Mouse (Mus musculus) urinary bladder, adult 2 months (tissue): Measurements from ENCODE around the gene Ccdc14. TPM values are rescaled to one million over a fixed set of nuclear protein-coding genes. Genes with fewer than 3 reads are reported as not detected.
"Not testable (repeated sequence)": the region's sequence is repeated elsewhere in the genome, so short reads cannot be mapped to it uniquely, and the experiment has no call there.

Experiments used
- DNase-seq: peaks from one replicate; pipeline ENCODE4 v3.0.0; 2022; ENCODE audit warnings: low spot score
- polyA plus RNA-seq: library from polyadenylated mRNA; depleted of rRNA; stranded (reverse); fragments of >200 nt; gene quantifications from 2 replicates; pipeline ENCODE4 v1.2.3, GENCODE M21; 2012; rRNA removed

Gene Ccdc14
- polyA plus RNA-seq, result 3.6 and 3.7 TPM in 2 replicates

GRCm38 (mm10) chr16:34690334-34691144, at the start of gene Ccdc14:
TSS of gene Ccdc14 (plus strand) at chr16:34690616.
- DNase-seq, result peak; percentile 65

DNA sequence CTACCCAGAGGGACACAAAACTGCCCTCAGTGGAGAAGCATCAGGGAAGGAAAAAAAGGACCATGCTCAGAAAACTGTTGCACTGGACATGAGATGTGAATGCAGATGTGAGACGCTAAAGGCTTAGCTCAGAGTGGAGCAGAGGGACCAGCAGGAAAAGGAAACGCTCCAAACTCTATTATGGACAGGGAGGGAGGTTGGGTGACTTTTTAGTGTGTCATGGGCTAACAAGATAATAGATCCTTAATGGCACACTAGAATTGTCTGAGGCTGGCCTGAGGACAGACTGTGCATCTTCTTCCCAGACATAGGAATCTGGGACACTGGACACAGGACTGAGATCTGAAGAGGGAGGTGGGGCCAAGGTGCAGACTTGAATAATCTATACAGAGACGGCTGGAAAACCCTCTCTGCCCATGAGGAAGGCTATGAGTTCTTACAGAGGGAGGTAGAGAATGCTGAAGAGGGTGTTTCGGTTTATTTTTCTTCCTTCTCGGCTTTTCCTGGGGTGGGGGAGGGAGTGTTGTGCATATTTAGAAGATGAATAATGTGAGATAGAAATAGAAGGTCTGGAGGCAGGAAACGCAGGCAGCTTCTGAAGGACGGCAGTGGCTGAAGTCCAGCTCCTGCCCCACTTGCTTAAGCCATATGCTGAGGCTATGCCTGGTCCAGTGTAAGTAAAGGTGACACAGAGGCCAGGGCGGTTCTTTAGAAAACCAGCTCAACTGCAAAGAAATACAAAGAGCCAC, 46.7 kb upstream of the Ccdc14 start:
- no peak for DNase-seq

- no peak for DNase-seq
Measured at GRCm38 (mm10) chr16:34649621-34650020, 40.8 kb upstream of the Ccdc14 start, which contains the start of gene Ropn1. TSS of gene Ropn1 (plus strand) at chr16:34649921.

DNA sequence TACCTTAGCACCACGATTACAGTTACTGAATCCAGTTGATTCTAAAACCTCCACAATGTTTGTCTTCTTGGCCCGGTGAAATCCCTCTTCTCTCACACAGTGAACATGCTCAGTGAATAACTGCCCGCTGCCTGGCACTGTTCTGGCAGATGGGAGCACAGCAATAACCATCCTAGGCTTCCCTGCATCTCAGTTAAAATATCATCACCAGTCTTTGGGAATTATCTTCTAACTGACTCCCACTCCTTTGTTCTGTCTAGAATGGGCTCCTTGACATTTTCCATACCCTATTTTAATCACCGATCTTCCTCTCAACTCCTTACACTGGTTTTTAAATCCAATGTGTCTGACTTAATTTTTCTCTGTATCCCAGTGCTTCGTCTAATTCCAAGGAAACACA, 37.4 kb upstream of the Ccdc14 start:
- DNase-seq, result no peak

- DNase-seq, result not testable (repeated sequence)
Measured at GRCm38 (mm10) chr16:34657566-34657965, 32.9 kb upstream of the Ccdc14 start.

- DNase-seq, result no peak
Measured at GRCm38 (mm10) chr16:34657983-34658382, 32.4 kb upstream of the Ccdc14 start.

DNA sequence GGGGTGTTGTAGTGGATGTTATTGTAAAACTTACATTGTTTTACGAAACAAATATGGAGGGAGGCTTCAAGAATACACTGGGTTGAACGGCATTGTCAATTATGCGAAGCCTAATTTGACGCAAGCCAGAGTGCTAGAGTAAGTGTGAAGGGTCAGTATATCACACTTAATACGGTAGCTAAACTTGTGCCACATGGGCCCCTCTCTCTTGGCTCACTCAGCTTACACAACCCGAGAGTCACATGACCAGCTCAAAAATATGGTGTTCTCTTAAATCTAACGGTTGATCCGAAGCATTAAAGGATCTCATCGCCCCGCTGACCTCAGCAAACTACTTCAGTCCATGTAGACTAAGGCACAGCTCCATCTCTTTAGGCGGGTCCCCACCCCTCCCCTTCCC, 32.0 kb upstream of the Ccdc14 start:
- no peak for DNase-seq

- no peak for DNase-seq
Measured at GRCm38 (mm10) chr16:34664553-34664952, 25.9 kb upstream of the Ccdc14 start.

DNA sequence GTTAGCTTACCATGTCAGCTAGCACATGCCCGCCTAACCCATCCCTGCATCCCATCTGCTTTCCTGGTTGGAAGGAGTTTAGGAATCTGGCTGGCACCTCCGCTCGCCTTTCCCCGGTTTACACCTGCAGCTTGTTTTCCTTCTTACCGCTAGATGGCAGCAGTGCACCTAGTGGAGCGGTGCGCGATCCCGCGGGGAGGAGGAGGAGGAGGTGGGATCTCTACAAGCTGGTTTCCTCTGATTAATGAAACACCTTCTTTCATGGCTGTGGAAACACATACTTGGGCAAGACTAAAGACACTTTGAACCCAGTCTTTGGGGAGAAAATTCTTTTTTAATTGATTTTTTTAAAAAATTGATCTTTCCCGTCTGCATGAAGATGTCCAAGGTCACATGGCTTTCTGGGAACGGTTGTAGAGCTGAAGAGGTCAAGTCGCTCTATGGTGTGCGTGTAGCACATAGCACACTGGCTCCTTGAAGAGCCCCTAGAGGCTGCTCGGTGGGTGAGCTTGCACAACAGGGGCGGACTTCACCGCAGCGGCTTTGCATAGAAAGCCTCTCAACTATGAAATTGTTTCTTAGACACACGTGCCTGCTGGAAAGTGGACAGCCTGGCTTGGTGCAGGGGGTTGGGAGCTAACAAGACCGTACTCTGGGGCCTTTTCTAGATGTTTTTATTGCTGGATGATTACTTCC, 23.2 kb upstream of the Ccdc14 start:
- DNase-seq, result peak; percentile 39

GRCm38 (mm10) chr16:34668341-34668740, 22.1 kb upstream of the Ccdc14 start:
- DNase-seq, result no peak

DNA sequence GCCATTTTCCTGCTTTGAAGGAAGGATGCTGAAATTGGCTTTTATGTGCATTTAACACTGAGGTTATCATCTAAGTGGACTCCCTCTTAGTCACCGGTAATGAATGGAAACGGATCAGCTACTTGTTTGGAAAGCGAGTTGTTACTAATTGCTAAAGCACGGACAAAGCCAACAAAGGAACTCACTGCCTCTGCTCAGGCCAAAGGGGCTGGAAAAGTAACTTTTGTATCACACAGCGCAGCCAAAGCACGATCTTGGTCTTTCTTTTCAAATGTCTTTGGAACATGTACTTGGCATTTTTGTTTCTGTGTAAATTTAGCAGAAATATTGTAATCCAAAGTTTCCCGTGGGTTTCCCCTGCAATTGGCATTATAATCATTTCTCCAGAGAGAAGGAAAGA, 18.4 kb upstream of the Ccdc14 start:
- DNase-seq, result no peak

GRCm38 (mm10) chr16:34672822-34673221, 17.6 kb upstream of the Ccdc14 start:
- DNase-seq, result no peak

GRCm38 (mm10) chr16:34674365-34674764, 16.1 kb upstream of the Ccdc14 start:
- no peak for DNase-seq

- DNase-seq, result no peak
Measured at GRCm38 (mm10) chr16:34681823-34682222, 8.6 kb upstream of the Ccdc14 start.

- DNase-seq, result no peak
Measured at GRCm38 (mm10) chr16:34689879-34690278, 537 bp upstream of the Ccdc14 start.

DNA sequence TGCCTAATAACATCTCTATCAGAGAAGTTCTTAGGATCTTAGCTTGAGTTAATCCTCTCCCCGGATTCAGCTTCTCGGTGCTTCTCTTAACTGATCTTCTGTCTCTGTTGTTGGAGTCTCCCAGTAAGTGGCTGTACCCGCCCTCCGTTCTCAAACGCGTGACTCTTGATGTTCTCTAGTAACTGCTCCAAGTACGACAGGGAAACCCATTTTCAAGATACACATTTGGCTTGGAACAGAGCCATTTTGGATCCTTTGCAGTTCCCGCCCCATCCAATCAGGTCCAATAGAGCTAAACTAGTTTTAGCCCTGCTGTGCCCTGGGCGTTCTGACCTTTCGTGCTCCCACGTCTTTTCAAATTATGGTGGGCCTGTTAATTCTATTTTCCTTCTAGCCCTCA, 740 bp downstream of the Ccdc14 start:
- no peak for DNase-seq

- DNase-seq, result no peak
Measured at GRCm38 (mm10) chr16:34694477-34694876, 4.1 kb downstream of the Ccdc14 start.

DNA sequence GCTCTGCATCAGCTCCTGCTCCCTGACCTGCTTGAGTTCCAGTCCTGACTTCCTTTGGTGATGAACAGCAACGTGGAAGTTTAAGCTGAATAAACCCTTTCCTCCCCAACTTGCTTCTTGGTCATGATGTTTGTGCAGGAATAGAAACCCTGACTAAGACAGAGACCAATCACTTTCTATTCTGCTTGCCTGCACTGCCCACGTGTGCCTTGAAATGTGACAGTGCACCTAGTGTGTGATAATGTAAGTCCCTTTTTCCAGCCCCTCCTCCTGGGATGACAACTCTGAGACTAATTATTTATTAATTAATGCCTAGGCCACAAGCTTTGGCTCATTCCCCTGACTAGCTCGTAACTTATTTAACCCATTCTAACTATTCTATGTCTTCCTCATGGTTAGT, 8.3 kb downstream of the Ccdc14 start:
- not testable (repeated sequence) for DNase-seq

DNA sequence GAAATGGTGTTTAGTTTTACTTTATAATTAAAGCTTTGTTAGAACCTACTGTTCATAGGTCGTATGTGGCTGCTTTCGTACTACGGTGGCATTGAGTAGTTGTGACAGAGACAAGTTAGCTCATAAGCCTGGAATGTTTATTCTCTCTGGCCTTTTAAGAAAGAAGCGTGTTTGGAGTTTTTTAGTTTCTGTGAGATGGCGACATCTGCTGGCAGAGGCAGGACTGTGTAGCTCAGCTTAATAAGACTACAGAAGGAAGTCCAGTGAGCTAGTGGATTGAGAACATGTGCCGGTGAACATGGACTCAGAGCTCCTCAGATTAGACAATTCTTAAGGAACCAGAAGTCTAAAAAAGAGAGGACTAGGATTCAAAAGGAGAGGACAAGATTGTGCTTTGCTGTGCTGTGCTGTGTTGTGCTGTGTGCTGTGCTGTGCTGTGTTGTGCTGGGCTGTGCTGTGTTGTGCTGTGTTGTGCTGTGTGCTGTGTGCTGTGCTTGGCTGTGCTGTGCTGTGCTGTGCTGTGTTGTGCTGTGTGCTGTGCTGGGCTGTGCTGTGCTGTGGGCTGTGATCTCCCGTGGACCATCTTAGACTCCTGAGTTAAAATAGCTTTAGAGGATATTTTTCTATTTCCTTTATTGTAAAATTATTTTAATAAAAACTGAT, 9.9 kb downstream of the Ccdc14 start:
- no peak for DNase-seq

GRCm38 (mm10) chr16:34700828-34701216, 10.4 kb downstream of the Ccdc14 start:
- DNase-seq, result no peak

DNA sequence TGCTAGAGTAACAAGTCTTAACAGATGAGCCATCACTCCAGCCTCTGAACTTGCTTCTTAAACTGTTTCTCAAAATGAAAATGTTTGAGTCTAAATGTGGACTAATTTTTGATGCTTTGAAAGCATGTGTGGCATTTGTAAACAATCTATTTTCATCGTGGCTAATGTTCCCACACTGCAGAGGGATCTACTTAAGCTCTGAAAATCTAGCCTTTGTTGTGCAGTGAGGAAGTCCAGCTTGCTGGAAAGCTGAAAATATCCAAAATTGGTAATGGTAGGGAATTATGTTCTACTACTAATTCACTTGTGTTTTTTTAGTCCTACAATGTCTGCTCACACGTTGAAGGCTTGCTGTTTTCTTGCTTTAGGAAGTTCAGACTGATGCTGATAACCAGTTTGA, 15.6 kb downstream of the Ccdc14 start:
- DNase-seq, result no peak

GRCm38 (mm10) chr16:34706487-34706946, 16.1 kb downstream of the Ccdc14 start:
- DNase-seq, result no peak
